Mouse (Mus musculus): ENCODE data around the gene Trp53rkb.
"Not testable (repeated sequence)": the region's sequence is repeated elsewhere in the genome, so short reads cannot be mapped to it uniquely, and the experiment has no call there.

Trp53rkb gene
- long read RNA-seq, experiment 1, full-length matches to known transcripts: 6 of 6 reads
- long read RNA-seq, experiment 1, partial matches to known transcripts: 0 of 6 reads
- long read RNA-seq, experiment 1, other reads (novel, unspliced or antisense): 0 of 6 reads
- long read RNA-seq, experiment 2, full-length matches to known transcripts: 8 of 10 reads
- long read RNA-seq, experiment 2, partial matches to known transcripts: 0 of 10 reads
- long read RNA-seq, experiment 2, other reads (novel, unspliced or antisense): 2 of 10 reads

- intact Hi-C loops (cut with DNase I): no loop called here
These were observed at the start of gene Trp53rkb for GRCm38 (mm10) chr2:166792355-166792754. TSS of gene Trp53rkb (plus strand) at chr2:166792531.

- intact Hi-C loops (cut with DNase I): no loop called here
These were observed 48.8 kb upstream of the Trp53rkb start for GRCm38 (mm10) chr2:166743504-166743903.

GRCm38 (mm10) chr2:166744433-166744832 lies 47.9 kb upstream of the Trp53rkb start:
- intact Hi-C loops (cut with DNase I): no loop called here

- intact Hi-C loops (cut with DNase I): no loop called here
These were observed 46.5 kb upstream of the Trp53rkb start for GRCm38 (mm10) chr2:166745849-166746248.

GRCm38 (mm10) chr2:166746261-166746913 lies 45.9 kb upstream of the Trp53rkb start:
- intact Hi-C loops (cut with DNase I): not testable (repeated sequence)

GRCm38 (mm10) chr2:166750620-166751191 lies 41.6 kb upstream of the Trp53rkb start:
- intact Hi-C loops (cut with DNase I): no loop called here

GRCm38 (mm10) chr2:166754194-166754593 lies 38.1 kb upstream of the Trp53rkb start:
- intact Hi-C loops (cut with DNase I): no loop called here

- intact Hi-C loops (cut with DNase I): no loop called here
These were observed 37.6 kb upstream of the Trp53rkb start for GRCm38 (mm10) chr2:166754760-166755159.

- intact Hi-C loops (cut with DNase I): no loop called here
These were observed 34.4 kb upstream of the Trp53rkb start for GRCm38 (mm10) chr2:166757969-166758368.

- intact Hi-C loops (cut with DNase I): no loop called here
These were observed 28.3 kb upstream of the Trp53rkb start for GRCm38 (mm10) chr2:166764051-166764450.

- intact Hi-C loops (cut with DNase I): no loop called here
These were observed 24.7 kb upstream of the Trp53rkb start for GRCm38 (mm10) chr2:166767591-166767990.

- intact Hi-C loops (cut with DNase I): no loop called here
These were observed 20.9 kb upstream of the Trp53rkb start for GRCm38 (mm10) chr2:166771396-166771795.

- intact Hi-C loops (cut with DNase I): no loop called here
These were observed 18.7 kb upstream of the Trp53rkb start for GRCm38 (mm10) chr2:166773587-166773986.

- intact Hi-C loops (cut with DNase I): no loop called here
These were observed 18.1 kb upstream of the Trp53rkb start for GRCm38 (mm10) chr2:166774275-166774674.

GRCm38 (mm10) chr2:166775357-166775893 lies 16.9 kb upstream of the Trp53rkb start:
- intact Hi-C loops (cut with DNase I): loop anchor here (5.0 kb wide), 1 partner anchor 63 kb away; the partner anchor contains the start of gene Prex1

- intact Hi-C loops (cut with DNase I): loop anchor here (5.0 kb wide), 1 partner anchor 64 kb away; the partner anchor contains the start of gene Prex1
These were observed 16.1 kb upstream of the Trp53rkb start for GRCm38 (mm10) chr2:166776272-166776671.

GRCm38 (mm10) chr2:166779956-166780355 lies 12.4 kb upstream of the Trp53rkb start:
- intact Hi-C loops (cut with DNase I): loop anchor here (5.0 kb wide), 1 partner anchor 68 kb away; the partner anchor contains the start of gene Prex1

GRCm38 (mm10) chr2:166780980-166781578 lies 11.3 kb upstream of the Trp53rkb start:
- intact Hi-C loops (cut with DNase I): loop anchor here (1.0 kb wide), 1 partner anchor 189 kb away; no protein-coding TSS in a partner anchor

- intact Hi-C loops (cut with DNase I): no loop called here
These were observed 8.0 kb upstream of the Trp53rkb start for GRCm38 (mm10) chr2:166784376-166784775.

GRCm38 (mm10) chr2:166786353-166787004 lies 5.9 kb upstream of the Trp53rkb start:
- intact Hi-C loops (cut with DNase I): no loop called here

GRCm38 (mm10) chr2:166791738-166792137 lies 593 bp upstream of the Trp53rkb start:
- intact Hi-C loops (cut with DNase I): no loop called here
